Mouse (Mus musculus) gastrocnemius, postnatal 4 days (tissue): Measurements from ENCODE around the gene Gsdma2. TPM values are rescaled to one million over a fixed set of nuclear protein-coding genes. Genes with fewer than 3 reads are reported as not detected.
A peak's percentile ranks its signal among the peaks of the same experiment; 100 is the strongest.
"Not testable (repeated sequence)": the region's sequence is repeated elsewhere in the genome, so short reads cannot be mapped to it uniquely, and the experiment has no call there.

Experiments used
- DNase-seq, 2 experiments: peaks; one replicate each; pipeline ENCODE4 v3.0.0; 2021 to 2022; ENCODE audit warnings: low spot score in 2 of 2, mixed read lengths in 2 of 2
- total RNA-seq, 2 experiments: library from RNA; stranded (reverse); gene quantifications; 2 replicates each; pipeline ENCODE4 v1.2.3; 2021

The Gsdma2 gene
- total RNA-seq, 2 experiments from 2014 or later = not detected

DNA sequence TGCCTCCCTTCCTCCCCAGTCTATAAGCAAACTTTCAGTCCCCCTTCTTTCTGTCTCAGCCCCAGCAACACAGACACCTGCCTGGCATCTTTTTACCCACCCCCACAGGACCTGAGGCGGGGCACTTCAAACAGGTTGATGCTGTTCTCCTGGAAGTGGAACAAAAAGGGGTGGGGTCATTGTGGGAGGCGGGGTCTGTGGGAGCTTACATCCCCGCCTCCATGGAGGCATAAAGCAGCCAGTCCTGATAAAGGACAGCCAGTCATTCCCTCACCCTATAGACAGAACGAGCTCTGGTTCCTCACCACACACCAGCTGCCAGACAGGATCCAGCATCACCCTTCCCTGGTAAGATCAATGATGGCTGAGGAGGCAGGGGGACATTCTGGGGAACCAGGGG, 17.5 kb downstream of the Gsdma2 start, which contains the start of gene Gsdma:
Gsdma (plus strand) TSS at position 261 of the 400 bp plus-strand sequence.
- DNase-seq = no peak

DNA sequence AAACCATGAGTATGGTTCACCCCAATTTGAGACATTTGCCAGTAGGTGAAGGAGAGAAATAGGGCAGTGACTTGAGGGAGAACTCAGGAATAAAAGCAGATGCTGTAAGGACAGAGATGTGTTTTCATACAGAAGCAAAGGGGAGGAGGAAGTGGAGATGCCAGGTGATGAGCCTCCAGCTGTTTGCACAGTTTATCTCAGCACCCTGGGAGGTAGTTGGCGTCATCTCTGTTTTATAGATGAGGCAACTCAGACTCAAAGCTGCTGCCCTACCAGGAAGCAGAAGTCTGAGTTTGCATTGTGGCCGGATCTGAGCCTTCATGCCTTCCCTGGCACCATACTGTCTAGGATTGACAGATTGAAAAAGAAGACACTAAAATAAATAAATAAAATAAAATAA, 22.4 kb downstream of the Gsdma2 start:
- DNase-seq = no peak

DNA sequence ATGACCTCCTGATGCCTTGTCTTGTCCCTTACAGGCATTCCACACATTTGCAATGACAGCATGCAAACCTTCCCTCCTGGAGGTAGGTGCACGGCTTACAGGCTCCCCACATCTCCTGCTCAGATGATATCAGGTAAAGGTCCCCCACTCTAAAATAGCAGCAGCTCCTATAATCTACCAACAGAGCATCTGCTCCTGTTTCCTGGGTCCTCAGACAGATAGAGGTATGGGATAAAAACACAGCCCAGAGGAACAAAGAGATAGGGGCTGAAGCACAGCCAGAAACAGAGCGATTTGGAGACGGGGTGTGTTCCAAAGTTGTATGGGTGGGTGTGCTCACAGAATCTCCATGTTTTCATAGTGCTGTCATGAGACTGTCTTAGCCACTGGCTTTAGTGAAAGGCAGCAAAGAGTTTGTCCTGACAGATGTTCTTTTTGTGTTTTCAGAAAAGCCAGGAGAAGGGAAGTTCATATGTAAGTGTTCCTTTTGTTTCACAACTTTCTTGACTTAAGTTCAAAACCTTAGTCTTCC, 24.8 kb downstream of the Gsdma2 start:
- DNase-seq = no peak

DNA sequence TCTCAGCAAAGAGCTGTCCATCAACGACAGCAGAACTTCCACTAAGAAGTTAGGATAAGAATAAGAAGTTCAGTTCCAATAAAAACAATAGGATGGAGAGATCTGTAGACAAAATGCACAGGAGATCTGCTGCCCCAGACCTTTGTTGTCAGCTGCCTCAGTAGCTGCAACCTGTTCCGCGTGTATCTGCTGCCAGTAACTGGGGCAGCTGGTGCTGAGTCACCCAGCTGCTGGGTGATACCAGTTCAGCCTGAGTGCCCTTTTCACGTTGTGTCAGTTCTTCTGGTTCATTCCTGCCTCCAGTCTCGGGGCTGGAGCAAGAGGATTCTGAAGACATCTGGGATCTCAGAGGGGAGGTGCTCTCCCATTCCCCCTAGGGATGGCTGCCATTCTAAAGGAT, 25.3 kb downstream of the Gsdma2 start:
- DNase-seq = no peak

DNA sequence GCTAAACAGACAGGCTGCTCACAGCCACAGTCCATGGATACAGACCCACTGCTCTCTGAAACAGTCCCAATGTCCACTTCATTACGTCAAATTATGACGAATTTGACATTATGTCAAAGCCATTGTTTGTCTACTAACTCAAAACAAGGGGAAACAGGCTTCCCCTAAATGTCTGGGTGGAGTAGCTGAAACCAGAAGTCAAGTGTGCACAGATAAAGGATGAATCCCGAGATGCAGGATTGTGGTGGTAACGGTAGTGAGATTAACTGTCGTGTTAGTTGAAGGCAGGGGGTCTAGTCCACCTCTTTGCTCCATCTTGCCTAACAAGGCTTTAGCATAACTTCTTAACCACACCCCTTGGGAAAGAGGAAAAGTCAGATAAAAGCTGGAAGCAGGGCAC, 25.9 kb downstream of the Gsdma2 start:
- DNase-seq = no peak

DNA sequence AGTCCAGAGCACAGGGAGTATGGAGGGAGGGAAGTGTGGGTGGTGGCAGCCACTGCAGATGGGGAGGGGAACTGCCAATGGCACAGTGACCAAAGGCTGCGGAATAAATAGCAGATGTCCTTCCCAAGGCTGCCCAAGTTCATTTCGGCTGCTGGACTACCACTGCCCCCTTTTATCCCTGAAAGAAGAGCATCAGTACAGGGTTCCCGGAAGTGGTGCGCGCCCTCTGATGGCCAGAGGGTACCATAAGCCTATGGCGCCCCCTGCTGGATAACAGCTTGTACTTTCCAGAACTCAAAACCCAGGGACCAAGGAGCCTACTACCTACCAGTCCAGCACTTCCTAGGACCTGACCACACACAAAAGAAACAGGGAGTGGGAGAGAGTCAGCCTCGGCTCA, 26.6 kb downstream of the Gsdma2 start:
- DNase-seq = peak in 1 of 2 experiments; percentile 52

DNA sequence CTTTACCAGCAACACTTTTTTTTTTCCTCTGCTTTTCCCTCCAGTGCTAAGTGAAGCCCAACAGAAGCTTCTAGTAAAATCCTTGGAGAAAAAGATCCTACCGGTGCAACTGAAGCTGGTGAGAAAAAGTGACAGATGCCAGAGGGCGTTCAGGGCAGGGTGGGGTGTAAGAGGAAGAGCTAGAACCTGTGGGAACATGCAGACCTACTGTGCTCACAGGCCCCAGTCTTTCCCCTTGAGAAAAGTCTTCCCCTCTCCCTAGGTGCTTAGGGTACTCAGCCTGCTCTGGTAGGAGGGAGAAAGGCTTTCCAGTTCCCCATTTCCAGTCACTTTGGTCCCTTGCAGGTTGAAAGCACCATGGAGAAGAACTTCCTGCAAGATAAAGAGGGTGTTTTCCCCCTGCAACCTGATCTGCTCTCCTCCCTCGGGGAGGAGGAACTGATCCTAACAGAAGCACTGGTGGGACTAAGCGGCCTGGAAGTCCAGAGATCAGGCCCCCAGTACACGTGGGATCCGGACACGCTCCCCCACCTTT, 29.3 kb downstream of the Gsdma2 start:
- no peak for DNase-seq

DNA sequence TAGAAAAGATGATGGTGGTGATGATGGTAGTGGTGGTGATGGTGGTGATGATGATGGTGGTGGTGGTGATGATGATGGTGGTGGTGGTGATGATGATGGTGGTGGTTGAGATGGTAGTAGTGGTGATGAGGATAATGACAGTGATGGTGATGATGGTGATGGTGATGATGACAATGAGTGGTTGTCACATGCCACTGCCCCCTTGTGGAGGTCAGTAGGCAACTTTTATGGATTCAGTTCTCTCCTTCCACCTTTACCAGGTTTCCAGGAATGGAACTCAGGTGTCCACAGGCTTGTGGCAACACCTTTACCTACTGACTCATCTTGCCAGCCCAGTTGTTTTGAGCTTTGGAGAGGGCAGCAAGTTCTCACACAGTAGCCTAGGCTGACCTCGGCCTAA, 33.5 kb downstream of the Gsdma2 start:
- DNase-seq = no peak

DNA sequence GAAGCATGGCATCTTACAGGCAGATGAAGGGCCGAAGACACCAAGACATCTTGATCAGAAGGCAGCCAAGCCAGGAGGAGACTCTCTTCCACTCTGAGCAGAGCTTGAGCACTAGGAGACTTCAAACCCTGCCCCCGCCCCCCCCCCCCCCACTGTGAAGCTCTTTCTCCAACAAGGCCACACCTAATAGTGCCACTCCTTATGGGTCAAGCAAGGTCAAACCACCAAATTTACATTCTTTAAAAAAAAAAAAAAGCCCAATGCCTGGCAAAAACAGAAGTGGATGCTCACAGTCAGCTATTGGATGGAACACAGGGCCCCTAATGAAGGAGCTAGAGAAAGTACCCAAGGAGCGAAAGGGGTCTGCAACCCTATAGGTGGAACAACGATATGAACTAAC, 34.0 kb downstream of the Gsdma2 start:
- DNase-seq = not testable (repeated sequence)

DNA sequence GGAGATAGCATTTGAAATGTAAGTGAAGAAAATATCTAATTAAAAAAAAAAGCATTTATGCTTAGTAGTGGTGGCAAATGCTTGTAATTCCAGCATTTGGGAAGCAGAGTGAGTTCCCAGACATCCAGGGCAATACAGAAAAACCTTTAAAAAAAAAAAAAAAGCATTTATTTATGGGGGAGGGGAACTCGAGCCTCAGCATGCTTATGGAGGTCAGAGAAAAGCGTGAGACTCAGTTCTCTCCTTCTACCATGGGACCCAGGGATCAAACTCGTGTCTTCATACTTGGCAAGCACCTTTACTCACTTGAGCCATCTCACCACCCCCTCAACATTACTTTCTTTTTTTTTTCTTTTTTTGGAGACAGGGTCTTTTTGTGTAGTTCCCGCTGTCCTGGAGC, 34.6 kb downstream of the Gsdma2 start:
- no peak for DNase-seq

DNA sequence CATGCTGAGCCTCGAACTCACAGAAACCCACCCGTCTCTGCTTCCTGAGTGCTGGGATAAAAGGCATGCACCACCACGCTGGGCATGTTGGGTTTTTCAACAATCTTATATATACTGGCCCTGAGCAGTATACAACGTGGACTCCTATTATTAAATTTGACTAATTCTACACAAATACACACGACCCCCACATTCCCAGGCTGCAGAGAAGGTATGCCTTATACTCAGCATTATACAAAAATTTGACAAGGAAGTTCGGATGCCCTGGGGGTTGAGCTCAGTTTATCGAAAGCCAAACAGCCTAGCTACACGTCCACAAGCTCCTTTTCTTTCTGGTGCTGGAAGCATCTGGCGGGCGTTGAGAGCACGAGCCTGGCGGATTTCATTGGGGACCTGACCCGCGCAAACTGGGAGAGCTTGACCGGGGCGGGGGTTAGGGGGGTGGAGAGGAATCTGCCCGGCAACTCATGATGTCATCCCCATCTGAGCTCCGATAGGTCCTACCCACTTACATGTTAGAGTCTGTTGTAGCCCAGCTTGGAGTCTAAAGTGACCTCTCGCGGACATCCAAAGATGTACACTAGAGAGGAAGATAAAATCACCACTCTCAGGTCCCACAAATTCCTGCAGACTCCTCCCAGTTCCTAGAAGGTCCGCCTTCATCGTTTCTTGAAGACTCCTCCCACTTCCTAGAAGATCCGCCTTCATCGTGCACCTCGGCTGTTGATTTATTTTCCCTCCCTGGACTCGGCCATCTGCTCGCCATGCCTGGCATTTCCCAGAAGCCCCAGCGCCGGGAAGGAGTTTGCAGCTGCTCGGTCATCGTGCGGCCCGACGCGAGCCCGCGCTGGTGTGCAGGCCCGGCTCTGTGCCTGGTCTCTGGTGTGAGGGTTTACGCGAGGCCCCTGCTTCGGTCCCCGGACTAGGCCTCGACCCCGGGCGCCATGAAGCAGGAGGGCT, 35.5 kb downstream of the Gsdma2 start, which contains the start of gene Psmd3:
Psmd3 (plus strand) TSS at position 769 of the 960 bp plus-strand sequence.
- peak; percentile 87 to 94 for DNase-seq

DNA sequence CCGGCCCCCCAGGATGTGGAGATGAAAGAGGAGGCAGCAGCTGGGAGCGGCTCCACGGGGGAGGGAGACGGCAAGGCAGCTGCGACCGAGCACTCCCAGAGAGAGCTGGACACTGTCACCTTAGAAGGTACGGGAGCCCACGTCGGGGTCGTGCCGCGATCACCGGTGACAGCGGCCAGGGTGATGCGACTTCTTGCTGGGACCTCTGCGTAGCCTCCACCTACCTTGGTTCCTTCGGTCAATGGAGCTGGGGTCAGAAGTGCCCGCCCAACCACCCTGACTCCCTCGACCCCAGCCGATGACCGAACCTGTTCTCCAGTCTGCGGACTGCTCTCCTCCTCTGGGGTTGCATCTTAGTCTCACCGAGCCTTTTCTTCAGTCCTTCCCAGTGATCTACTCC, 36.3 kb downstream of the Gsdma2 start:
- no peak for DNase-seq

DNA sequence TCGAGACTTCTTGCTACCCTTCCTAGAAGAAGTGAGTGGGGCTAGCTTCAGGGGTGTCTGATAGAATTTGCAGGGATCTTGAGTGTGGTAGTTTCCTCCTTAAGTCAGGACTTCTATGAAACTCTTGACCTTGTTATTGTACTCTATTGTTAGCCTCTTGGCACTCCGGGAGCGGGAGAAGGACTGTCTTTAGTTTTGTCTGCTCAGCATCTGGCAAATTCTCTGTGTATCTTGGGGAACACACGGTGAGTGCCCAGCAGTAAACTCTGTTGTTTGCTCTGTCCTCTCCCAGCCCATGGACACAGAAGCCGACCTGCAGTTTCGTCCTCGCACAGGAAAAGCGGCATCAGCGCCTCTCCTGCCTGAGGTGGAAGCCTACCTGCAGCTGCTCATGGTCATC, 39.1 kb downstream of the Gsdma2 start:
- DNase-seq = no peak

DNA sequence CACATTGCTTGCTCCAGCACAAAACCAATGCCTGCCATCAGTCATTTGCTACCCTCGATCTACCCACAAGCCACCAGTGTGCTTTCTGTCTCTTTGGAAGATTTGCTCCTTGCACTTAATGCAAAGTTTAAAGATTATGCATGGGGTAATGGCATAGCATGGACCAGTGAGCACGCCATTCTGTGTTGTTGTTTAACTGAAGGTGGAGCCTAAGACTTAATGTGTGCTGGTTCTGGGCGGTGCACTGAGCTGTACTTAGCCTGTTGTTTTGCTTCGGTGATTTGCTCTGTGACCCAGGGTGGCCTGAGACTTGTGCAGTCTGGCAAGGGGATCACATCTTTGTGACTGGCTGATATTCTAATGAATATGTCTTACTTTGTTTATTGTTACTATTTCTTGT, 40.4 kb downstream of the Gsdma2 start:
- no peak for DNase-seq

DNA sequence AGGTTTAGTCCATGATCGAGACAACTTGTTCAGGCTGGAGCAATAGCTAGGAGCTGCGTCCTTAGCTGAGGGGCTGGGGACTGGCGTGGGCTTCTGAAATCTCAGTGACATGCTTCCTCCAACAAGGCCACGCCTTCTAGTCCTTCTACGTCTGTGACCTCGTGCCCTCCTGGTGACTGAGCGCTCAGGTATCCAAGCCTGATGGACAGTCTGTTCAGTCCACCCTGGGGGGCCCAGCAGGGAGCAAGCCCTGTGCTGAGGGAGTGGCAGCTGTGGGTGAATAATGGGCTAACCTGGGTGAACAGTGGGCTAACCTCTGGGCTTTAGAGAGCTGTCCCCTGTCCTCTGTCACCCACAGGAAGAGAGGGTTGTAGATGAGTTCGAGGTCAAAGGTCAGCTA, 41.5 kb downstream of the Gsdma2 start:
- DNase-seq = no peak

DNA sequence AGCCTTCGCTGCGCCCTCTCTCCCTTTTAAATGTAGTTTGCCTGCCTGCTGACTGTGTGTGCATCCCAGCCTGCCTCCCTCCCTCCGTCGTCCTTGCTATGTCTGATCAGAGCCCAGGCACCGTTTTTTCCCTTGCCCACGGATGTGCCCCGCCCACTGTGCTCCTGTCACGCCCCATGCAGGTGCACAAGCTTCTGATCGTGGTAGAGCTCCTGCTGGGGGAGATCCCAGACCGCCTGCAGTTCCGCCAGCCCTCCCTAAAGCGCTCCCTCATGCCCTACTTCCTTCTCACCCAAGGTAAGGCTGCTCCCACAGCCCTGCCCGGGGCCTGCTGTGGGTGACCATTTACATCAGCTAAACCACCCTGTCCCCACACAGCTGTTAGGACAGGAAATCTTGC, 46.6 kb downstream of the Gsdma2 start:
- no peak for DNase-seq

DNA sequence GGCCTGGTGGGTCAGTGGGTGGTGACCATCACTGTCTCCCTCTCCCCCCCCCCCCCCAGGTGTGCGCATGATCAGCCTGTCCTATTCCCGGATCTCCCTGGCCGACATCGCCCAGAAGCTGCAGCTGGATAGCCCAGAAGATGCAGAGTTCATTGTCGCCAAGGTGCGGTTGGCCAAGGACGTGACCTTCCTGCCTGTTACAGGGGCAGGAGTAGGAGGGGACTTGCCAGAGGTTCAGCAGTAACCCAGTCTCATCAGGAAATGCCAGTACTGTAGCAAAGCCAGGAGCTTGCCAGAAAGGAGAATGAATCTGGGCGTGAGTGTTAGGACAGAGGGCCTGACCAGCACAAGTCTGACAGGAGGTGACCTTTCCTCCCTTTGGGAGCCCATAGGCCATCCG, 47.2 kb downstream of the Gsdma2 start:
- no peak for DNase-seq

DNA sequence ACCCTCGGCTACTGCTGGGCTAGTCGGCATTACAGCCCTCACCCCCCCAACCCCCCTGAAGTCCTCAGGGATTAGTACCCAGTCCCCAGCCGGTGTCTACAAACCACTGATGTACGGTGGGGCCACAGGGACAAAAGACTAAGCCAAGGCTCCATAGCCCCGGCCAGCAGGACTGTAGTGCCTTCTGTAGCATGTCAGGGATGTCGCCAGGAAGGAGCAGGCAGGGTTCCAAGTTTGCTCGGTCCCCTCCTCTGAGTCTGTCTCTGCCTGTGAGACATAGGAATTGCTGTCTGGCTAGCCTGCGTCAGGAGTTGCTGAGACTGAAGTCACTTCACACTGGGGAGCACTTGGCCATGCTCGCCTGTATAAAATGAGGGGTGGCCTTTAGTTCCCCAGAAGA, 47.7 kb downstream of the Gsdma2 start:
- DNase-seq = no peak

DNA sequence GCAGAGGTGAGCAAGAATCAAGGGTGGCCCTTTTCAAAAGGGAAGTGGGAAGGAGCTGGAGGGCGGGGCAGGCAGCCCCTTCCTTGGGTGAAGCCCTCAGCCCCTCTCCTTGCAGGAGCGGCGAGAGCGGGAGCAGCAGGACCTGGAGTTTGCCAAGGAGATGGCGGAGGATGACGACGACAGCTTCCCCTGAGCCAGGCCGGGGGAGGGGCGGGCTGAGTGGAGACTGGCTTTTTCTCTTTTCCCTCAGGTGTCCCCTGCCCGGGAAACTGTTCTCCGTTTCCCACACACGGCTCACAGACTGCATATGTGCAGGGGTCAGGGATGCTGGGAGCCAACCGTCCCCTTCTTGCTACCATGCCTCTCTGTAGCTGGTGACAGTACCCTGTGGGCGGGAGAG, 48.8 kb downstream of the Gsdma2 start:
- peak in 1 of 2 experiments; percentile 11 for DNase-seq

DNA sequence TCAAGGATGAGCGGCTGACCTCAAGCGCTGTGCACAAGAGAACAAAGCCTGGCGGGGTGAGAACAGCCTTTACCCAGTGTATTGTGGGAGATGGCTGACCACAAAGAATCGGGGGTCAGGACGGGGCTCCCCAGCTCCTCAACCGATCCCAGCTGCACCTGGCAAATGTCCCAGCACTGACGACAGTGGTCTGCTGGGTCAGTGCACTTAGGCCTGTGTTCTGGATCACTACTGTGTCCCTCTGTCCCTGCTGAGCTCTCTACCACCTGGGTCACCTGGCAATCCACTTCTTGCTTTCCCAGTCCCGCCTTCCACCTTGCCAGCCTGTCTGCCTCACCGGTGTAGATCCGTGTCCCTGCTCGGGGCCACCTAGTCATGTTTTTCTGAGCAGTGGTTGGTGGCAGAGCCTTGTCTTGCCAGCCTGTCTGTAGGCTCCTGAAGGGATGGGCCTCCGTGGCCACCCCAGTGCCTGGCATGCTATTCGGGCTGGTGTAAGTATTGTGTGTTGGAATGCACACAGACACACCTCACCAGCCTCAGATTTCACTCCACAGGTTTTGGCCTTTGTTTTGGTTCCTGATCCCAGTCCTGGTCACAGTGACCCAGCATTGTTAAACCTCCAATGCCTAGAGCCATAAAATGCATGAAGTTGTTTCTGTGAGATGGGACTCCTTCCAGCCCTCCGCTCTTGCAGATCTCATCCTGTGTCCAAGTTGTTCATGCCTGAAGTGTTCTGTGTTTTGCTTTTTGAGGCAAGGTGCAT, 50.1 kb downstream of the Gsdma2 start:
- peak in 1 of 2 experiments; percentile 13 for DNase-seq

DNA sequence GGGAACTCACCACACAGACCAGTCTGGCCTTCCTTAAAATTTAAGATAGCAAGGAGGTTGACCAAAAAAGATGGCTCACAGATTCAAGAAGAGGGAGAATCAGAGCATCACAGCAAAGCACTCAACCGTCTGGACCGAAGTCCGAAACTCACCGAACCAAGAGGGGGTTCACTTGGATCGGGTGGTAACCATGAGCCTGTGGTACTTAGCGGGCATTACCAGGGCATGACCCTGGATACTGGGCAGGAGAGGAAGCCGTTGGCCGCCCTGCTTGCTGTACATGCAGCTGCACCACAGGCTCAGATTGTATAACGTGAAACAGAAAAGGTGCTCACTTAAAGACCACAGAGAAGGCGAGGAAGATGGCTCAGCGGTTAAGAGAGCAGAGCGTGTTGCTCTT, 50.7 kb downstream of the Gsdma2 start:
- DNase-seq = no peak
